Mouse (Mus musculus) granulocyte monocyte progenitor cell, adult 5-6 weeks (primary cell): Measurements from ENCODE around the gene Fam133b. TPM values are rescaled to one million over a fixed set of nuclear protein-coding genes. Genes with fewer than 3 reads are reported as not detected.
A peak's percentile ranks its signal among the peaks of the same experiment; 100 is the strongest.

Experiments used
- ATAC-seq: replicated peaks from 2 replicates; pipeline ENCODE4 v1.8.0; 2016; ENCODE audit warnings: mild to moderate bottlenecking, moderate TSS enrichment, inconsistent platforms; ENCODE audit not compliant: poor library complexity, severe bottlenecking
- total RNA-seq, 2 experiments: library from RNA; stranded (forward) in 1 of 2; stranded (reverse) in 1 of 2; fragments of 200-712, 200-1000 nt in 1 of 2; fragments of >200 nt in 1 of 2; fragmentation: Nextera tagmentation in 1 of 2; gene quantifications; 2 replicates each; pipeline ENCODE4 v1.2.3; 2014 to 2017

The Fam133b gene
- total RNA-seq (2014; fragmentation: Nextera tagmentation): 80.8 and 84.5 TPM in 2 replicates
- 112 and 128 TPM in 2 replicates for total RNA-seq (2017)

DNA sequence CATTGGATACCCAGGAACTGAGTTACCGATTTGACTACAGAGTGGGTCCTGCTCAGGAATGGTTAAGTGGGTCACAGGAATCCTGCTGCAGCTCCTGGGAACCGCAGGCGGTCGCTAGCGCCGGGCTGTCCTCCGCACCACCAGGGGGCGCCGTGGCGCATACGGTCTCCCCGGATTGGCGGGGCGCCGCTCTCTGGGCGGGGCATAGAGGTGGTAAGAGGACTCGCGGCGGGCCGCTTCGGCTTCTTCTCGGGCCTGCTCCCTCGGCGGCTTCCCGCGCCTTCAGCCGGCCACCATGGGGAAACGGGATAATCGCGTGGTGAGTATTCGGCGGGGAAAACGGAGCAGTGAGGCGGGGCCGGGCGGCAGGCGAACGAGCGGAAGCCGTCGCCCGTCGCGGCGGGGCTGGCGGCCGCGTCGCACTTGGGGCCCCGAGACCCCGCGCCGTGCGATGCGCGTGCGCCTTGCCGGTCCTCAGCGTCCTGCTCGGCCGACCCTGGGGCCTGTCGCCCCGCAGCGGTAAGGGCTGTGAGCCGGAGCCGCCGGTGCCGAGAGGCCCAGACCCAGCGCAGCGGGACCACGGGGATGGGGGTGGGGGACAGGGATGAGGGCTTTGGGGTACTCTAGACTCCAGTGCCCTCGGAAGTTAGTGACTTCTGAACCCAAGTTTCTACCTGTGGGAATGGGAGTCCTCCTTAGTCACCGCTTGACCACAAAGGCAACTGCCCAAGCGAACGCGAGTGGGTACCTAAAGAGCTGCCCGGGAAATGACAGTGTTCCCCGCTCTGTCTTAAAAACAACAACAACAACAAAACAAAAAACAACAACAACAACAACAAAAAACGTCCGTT is at the start of gene Fam133b:
Fam133b (plus strand) TSS at position 205 of the 851 bp plus-strand sequence.
- peak; percentile 94 for ATAC-seq

- ATAC-seq: no peak
These were observed 49.7 kb upstream of the Fam133b start for GRCm38 (mm10) chr5:3493968-3494367.

GRCm38 (mm10) chr5:3494452-3495187 is 49.0 kb upstream of the Fam133b start:
- ATAC-seq: peak; percentile 36

- ATAC-seq: peak; percentile 45
These were observed 46.1 kb upstream of the Fam133b start for GRCm38 (mm10) chr5:3497505-3497925.

DNA sequence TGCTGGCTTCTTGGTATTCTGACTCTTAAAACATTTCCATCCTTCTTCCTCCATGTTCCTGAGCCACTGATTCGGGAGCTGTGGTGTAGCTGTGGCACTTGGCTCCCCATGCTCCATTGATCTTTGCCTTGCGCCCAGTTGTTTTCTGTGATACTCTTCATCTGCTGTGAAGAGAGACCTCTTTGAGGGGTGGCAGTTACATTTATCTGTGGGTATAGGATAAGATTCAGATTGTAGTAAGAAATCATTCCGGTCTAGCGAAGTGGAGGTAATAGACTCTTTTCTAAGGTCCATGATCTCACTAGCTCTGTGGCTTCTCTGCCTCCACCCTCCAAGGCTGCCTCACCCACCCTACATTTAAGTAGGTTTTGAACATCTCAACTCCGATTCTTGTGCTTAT is 43.3 kb upstream of the Fam133b start:
- ATAC-seq: no peak

GRCm38 (mm10) chr5:3500957-3501563 is 42.6 kb upstream of the Fam133b start:
- no peak for ATAC-seq

DNA sequence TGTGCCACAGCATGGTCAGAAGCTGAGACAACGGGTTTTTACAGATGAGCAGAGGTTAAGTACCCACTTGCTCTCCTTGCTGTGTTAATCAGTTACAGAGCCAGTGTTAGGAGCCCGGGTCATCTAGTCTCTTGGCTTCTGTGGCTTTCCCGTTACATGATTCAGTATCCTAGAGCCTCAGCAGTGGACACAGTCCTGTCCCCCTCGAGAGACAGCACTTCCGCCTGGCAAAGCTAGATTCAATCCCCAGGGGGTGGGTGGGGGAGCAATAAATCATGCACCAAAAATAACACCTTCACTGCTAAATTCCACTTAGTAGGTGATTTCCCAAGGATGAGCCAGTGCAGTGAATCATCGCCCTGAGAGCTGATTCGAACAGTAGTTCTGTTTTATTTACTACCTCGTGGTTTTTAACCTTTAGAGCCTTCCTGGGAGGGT is 42.0 kb upstream of the Fam133b start:
- ATAC-seq: peak; percentile 18

DNA sequence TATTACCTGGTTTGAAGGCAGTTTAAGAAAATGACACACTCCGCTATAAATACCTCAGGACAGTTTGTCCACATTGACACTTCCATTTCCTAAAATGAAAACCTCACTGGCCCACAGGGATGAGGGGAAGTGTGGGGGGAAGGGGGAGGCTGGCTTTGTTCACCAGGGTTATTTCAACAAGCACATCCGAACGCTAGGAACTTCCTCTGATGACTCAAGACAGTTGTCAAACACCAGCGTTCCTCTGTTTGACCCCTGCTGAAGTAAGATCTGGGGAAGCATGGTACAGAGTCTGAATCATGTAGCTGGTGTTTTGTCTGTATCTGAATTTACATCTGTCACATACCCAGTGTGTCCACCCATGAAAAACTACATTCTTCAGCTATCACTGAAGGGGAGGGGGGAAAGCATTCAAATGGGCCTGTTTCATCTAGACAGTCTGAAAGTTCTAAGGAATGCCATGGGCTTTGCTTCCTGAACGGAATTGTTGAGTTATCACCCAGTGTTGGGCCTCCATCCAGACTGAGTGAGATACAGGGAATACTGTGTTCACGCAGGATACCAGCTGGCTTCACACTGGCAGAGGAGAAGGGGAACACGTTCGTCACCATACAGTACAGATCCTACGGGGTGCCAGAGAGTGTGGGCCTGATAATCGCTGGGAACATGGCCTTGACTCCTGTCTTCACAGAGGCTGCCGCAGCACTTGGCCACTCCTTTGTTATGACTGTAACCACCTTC is 40.9 kb upstream of the Fam133b start:
- ATAC-seq: peak; percentile 65

DNA sequence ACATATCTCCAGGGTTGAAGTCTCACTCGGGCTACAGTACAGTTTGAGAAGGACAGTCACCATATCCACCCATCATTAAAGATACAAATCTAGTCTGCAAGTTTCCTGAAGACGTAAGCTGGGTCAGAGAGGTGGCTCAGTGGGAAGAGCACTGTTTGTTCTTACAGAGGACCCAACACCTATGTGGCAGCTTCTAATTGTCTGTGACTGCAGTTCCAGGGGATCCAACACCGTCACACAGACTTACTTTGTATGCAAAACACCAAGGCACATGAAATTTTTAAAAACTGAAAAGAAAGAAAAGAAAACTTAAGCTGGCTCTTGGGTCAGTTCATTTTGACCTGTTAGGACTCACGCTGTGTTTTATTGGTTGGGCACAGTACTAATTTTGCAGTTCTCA is 40.3 kb upstream of the Fam133b start:
- ATAC-seq: no peak

- ATAC-seq: no peak
These were observed 39.8 kb upstream of the Fam133b start for GRCm38 (mm10) chr5:3503836-3504323.

DNA sequence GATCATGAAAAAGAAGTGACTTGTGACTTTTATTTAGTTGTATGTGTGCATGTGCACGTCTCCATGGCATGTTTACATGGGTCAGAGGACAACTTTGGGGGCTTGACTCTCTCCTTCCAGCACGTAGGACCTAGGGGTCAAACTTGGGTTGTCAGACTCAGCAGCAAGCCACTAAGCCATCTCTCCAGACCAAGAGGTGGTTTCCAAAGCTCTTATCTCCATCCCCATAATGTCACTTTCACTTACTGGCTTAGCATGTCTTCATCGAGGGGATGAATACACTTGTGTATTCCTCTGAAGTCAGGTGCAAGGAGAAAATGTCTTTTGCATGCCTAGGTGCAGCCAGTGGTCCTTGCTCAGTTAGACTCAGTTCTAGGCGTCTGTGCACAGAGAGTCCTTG is 39.2 kb upstream of the Fam133b start:
- ATAC-seq: no peak

DNA sequence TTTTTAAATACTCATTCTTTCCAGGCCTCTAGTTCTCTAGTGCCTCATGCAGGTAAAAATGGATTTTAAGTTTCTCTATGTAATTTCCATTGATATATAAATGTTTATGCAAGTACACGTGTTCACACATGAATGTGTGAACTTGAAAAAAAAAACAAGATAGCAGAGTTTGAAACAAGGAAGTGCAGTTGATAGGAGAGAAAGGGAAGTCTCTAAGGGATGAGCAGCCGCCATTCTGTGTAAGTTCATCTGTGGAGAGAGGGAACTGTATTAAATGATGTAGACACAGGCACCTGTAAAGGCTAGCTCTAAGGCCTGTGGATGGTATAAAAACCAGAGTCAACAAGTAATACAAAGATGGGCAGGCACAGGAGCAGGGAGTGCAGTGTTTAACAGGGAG is 38.1 kb upstream of the Fam133b start:
- no peak for ATAC-seq

GRCm38 (mm10) chr5:3508480-3509381 is 34.9 kb upstream of the Fam133b start:
- no peak for ATAC-seq

DNA sequence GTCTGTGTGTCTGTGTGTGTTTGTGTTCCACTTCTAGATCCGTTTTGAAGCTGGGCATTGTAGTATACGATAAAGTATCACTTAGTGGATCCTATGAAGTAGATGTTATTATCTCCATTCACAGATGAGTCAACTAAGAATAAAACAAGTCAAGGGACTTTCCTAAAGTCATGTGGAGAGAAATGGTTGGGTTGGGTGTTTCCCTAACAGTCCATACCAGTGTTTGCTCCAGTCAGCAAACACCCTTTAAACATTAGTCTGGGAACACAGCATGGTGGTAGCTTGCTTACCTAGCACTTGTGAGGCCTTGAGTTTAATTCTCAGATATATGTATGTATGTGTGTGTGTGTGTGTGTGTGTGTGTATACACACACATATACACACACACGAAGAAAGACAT is 34.1 kb upstream of the Fam133b start:
- no peak for ATAC-seq

GRCm38 (mm10) chr5:3511097-3511795 is 32.4 kb upstream of the Fam133b start:
- ATAC-seq: no peak

DNA sequence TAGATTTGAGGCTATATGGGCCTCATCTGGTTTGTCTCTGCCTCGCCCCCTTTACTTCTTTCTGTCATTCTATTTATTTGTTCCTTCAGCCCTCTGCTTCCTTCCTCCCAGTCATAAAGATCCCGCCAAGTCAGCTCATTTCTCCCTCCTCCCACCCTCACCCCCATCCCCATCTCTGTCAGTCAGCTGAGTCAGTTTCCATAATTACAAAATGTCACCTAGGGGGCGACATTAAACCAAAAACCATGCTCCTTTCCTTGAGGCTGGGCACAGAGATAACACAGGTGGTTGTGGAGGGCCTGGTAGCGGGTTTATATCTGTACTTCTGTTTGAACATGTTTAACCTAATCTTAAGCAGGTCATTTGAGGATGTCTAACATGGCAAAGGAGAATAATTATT is 31.0 kb upstream of the Fam133b start:
- peak; percentile 40 for ATAC-seq

GRCm38 (mm10) chr5:3514901-3515311 is 28.7 kb upstream of the Fam133b start:
- ATAC-seq: 0 out of 2 replicates have a peak, but pooled peaks have one; percentile 6

GRCm38 (mm10) chr5:3515477-3515876 is 28.2 kb upstream of the Fam133b start:
- no peak for ATAC-seq
